Mouse (Mus musculus): Measurements from ENCODE around the gene Hsd17b6. TPM values are rescaled to one million over a fixed set of nuclear protein-coding genes. Genes with fewer than 3 reads are reported as not detected.
A peak's percentile ranks its signal among the peaks of the same experiment; 100 is the strongest.

The Hsd17b6 gene
- polyA plus RNA-seq, 1 experiment from 2014 or later, result not detected

GRCm38 (mm10) chr10:127996690-127997089, 10.7 kb downstream of the Hsd17b6 start:
- Histone ChIP-seq H3K36me3 (ENCODE audit: control insufficient read depth, insufficient read depth, low read length) (no peaks in the 10 kb centered on the region), H3K4me3 (replicated peaks; ENCODE audit: low read depth, low read length) (no peak overlapping the region), H3K4me2 (ENCODE audit: low read length) (no peak overlapping the region), H3K27ac (replicated peaks; ENCODE audit: low read depth, low read length) (no peak overlapping the region), H3K4me1 (ENCODE audit: control insufficient read depth, insufficient read depth, low read length) (no peaks in the 10 kb centered on the region), H3K9ac (replicated peaks; ENCODE audit: low read length) (no peak overlapping the region), H3K9me3 (ENCODE audit: control insufficient read depth, low read length) (no peaks in the 10 kb centered on the region), H3K27me3 (ENCODE audit: control insufficient read depth, insufficient read depth, low read length) (no peaks in the 10 kb centered on the region)
- DNase-seq (no peak), ATAC-seq (ENCODE audit: low FRiP score, low TSS enrichment) (no peak)
- WGBS, result 95% methylated on average over 3 of the region's 3 CpGs

GRCm38 (mm10) chr10:127985601-127986000, 21.8 kb downstream of the Hsd17b6 start:
- peaks cover 11% of the 10 kb centered on the region for H3K4me1 ChIP-seq (ENCODE audit: control insufficient read depth, insufficient read depth, low read length)
- H3K4me2 ChIP-seq (ENCODE audit: low read length), result no peak overlapping the region
- no peak overlapping the region; the same call in 1 of the 2 replicates for H3K27ac ChIP-seq (replicated peaks; ENCODE audit: low read depth, low read length)
- no peak overlapping the region for H3K9ac ChIP-seq (replicated peaks; ENCODE audit: low read length)
- peak; percentile 68 for DNase-seq
- 8% methylated on average over 8 of the region's 8 CpGs for WGBS
- ATAC-seq (ENCODE audit: low FRiP score, low TSS enrichment), result no peak
- no peak overlapping the region for H3K4me3 ChIP-seq (replicated peaks; ENCODE audit: low read depth, low read length)
- no peaks in the 10 kb centered on the region for H3K36me3 ChIP-seq (ENCODE audit: control insufficient read depth, insufficient read depth, low read length)
- H3K9me3 ChIP-seq (ENCODE audit: control insufficient read depth, low read length), result no peaks in the 10 kb centered on the region
- no peaks in the 10 kb centered on the region for H3K27me3 ChIP-seq (ENCODE audit: control insufficient read depth, insufficient read depth, low read length)

GRCm38 (mm10) chr10:127984650-127985049, 22.8 kb downstream of the Hsd17b6 start:
- H3K27ac ChIP-seq (replicated peaks; ENCODE audit: low read depth, low read length), result no peak overlapping the region
- H3K9ac ChIP-seq (replicated peaks; ENCODE audit: low read length), result no peak overlapping the region
- no peaks in the 10 kb centered on the region for H3K27me3 ChIP-seq (ENCODE audit: control insufficient read depth, insufficient read depth, low read length)
- no peak overlapping the region for H3K4me3 ChIP-seq (replicated peaks; ENCODE audit: low read depth, low read length)
- peaks cover 11% of the 10 kb centered on the region for H3K4me1 ChIP-seq (ENCODE audit: control insufficient read depth, insufficient read depth, low read length)
- ATAC-seq (ENCODE audit: low FRiP score, low TSS enrichment) (no peak), DNase-seq (no peak)
- no peaks in the 10 kb centered on the region for H3K36me3 ChIP-seq (ENCODE audit: control insufficient read depth, insufficient read depth, low read length)
- H3K9me3 ChIP-seq (ENCODE audit: control insufficient read depth, low read length), result no peaks in the 10 kb centered on the region
- WGBS, result 72% methylated on average over 5 of the region's 5 CpGs
- no peak overlapping the region for H3K4me2 ChIP-seq (ENCODE audit: low read length)

- no peaks in the 10 kb centered on the region for H3K27me3 ChIP-seq (ENCODE audit: control insufficient read depth, insufficient read depth, low read length)
- no peak for ATAC-seq (ENCODE audit: low FRiP score, low TSS enrichment)
- 5% methylated on average over 1 of the region's 1 CpGs for WGBS
- no peak for DNase-seq
- no peak overlapping the region for H3K9ac ChIP-seq (replicated peaks; ENCODE audit: low read length)
- no peaks in the 10 kb centered on the region for H3K36me3 ChIP-seq (ENCODE audit: control insufficient read depth, insufficient read depth, low read length)
- H3K27ac ChIP-seq (replicated peaks; ENCODE audit: low read depth, low read length), result no peak overlapping the region
- H3K4me2 ChIP-seq (ENCODE audit: low read length), result no peak overlapping the region
- no peak overlapping the region for H3K4me3 ChIP-seq (replicated peaks; ENCODE audit: low read depth, low read length)
- no peaks in the 10 kb centered on the region for H3K9me3 ChIP-seq (ENCODE audit: control insufficient read depth, low read length)
- H3K4me1 ChIP-seq (ENCODE audit: control insufficient read depth, insufficient read depth, low read length), result no peaks in the 10 kb centered on the region
These were observed 31.9 kb downstream of the Hsd17b6 start for GRCm38 (mm10) chr10:127975503-127975902.

- Histone ChIP-seq H3K4me2 (ENCODE audit: low read length) (no peak overlapping the region), H3K27me3 (ENCODE audit: control insufficient read depth, insufficient read depth, low read length) (no peaks in the 10 kb centered on the region), H3K4me3 (replicated peaks; ENCODE audit: low read depth, low read length) (no peak overlapping the region), H3K27ac (replicated peaks; ENCODE audit: low read depth, low read length) (no peak overlapping the region), H3K9ac (replicated peaks; ENCODE audit: low read length) (no peak overlapping the region), H3K4me1 (ENCODE audit: control insufficient read depth, insufficient read depth, low read length) (no peaks in the 10 kb centered on the region), H3K9me3 (ENCODE audit: control insufficient read depth, low read length) (no peaks in the 10 kb centered on the region), H3K36me3 (ENCODE audit: control insufficient read depth, insufficient read depth, low read length) (no peaks in the 10 kb centered on the region)
- ATAC-seq (ENCODE audit: low FRiP score, low TSS enrichment), result no peak
- no peak for DNase-seq
- 88% methylated on average over 3 of the region's 3 CpGs for WGBS
These were observed 33.3 kb downstream of the Hsd17b6 start for GRCm38 (mm10) chr10:127974062-127974461.

- DNase-seq (no peak), ATAC-seq (ENCODE audit: low FRiP score, low TSS enrichment) (no peak)
- H3K9me3 ChIP-seq (ENCODE audit: control insufficient read depth, low read length), result no peaks in the 10 kb centered on the region
- no peak overlapping the region for H3K9ac ChIP-seq (replicated peaks; ENCODE audit: low read length)
- H3K4me3 ChIP-seq (replicated peaks; ENCODE audit: low read depth, low read length), result no peak overlapping the region
- no peak overlapping the region for H3K4me2 ChIP-seq (ENCODE audit: low read length)
- no peaks in the 10 kb centered on the region for H3K4me1 ChIP-seq (ENCODE audit: control insufficient read depth, insufficient read depth, low read length)
- 75% methylated on average over 3 of the region's 3 CpGs for WGBS
- no peaks in the 10 kb centered on the region for H3K27me3 ChIP-seq (ENCODE audit: control insufficient read depth, insufficient read depth, low read length)
- no peak overlapping the region for H3K27ac ChIP-seq (replicated peaks; ENCODE audit: low read depth, low read length)
- H3K36me3 ChIP-seq (ENCODE audit: control insufficient read depth, insufficient read depth, low read length), result no peaks in the 10 kb centered on the region
These were observed 36.3 kb downstream of the Hsd17b6 start for GRCm38 (mm10) chr10:127971135-127971534.

- Histone ChIP-seq H3K4me2 (ENCODE audit: low read length) (no peak overlapping the region), H3K9ac (replicated peaks; ENCODE audit: low read length) (no peak overlapping the region), H3K9me3 (ENCODE audit: control insufficient read depth, low read length) (no peaks in the 10 kb centered on the region), H3K4me1 (ENCODE audit: control insufficient read depth, insufficient read depth, low read length) (no peaks in the 10 kb centered on the region), H3K4me3 (replicated peaks; ENCODE audit: low read depth, low read length) (no peak overlapping the region), H3K27me3 (ENCODE audit: control insufficient read depth, insufficient read depth, low read length) (no peaks in the 10 kb centered on the region), H3K27ac (replicated peaks; ENCODE audit: low read depth, low read length) (no peak overlapping the region), H3K36me3 (ENCODE audit: control insufficient read depth, insufficient read depth, low read length) (no peaks in the 10 kb centered on the region)
- ATAC-seq (ENCODE audit: low FRiP score, low TSS enrichment), result no peak
- peak; percentile 8 for DNase-seq
- 50% methylated on average over 3 of the region's 3 CpGs for WGBS
These were observed 37.0 kb downstream of the Hsd17b6 start for GRCm38 (mm10) chr10:127970359-127970831.

- Histone ChIP-seq H3K4me2 (ENCODE audit: low read length) (no peak overlapping the region), H3K27ac (replicated peaks; ENCODE audit: low read depth, low read length) (no peak overlapping the region), H3K4me3 (replicated peaks; ENCODE audit: low read depth, low read length) (no peak overlapping the region), H3K4me1 (ENCODE audit: control insufficient read depth, insufficient read depth, low read length) (no peaks in the 10 kb centered on the region), H3K27me3 (ENCODE audit: control insufficient read depth, insufficient read depth, low read length) (no peaks in the 10 kb centered on the region), H3K9ac (replicated peaks; ENCODE audit: low read length) (no peak overlapping the region), H3K36me3 (ENCODE audit: control insufficient read depth, insufficient read depth, low read length) (no peaks in the 10 kb centered on the region), H3K9me3 (ENCODE audit: control insufficient read depth, low read length) (no peaks in the 10 kb centered on the region)
- DNase-seq (no peak), ATAC-seq (ENCODE audit: low FRiP score, low TSS enrichment) (no peak)
- 90% methylated on average over 4 of the region's 4 CpGs for WGBS
These were observed 37.6 kb downstream of the Hsd17b6 start for GRCm38 (mm10) chr10:127969820-127970219.

- Histone ChIP-seq H3K4me2 (ENCODE audit: low read length) (no peak overlapping the region), H3K4me1 (ENCODE audit: control insufficient read depth, insufficient read depth, low read length) (no peaks in the 10 kb centered on the region), H3K27ac (replicated peaks; ENCODE audit: low read depth, low read length) (no peak overlapping the region), H3K36me3 (ENCODE audit: control insufficient read depth, insufficient read depth, low read length) (no peaks in the 10 kb centered on the region), H3K4me3 (replicated peaks; ENCODE audit: low read depth, low read length) (no peak overlapping the region), H3K9me3 (ENCODE audit: control insufficient read depth, low read length) (no peaks in the 10 kb centered on the region), H3K27me3 (ENCODE audit: control insufficient read depth, insufficient read depth, low read length) (no peaks in the 10 kb centered on the region), H3K9ac (replicated peaks; ENCODE audit: low read length) (no peak overlapping the region)
- DNase-seq (no peak), ATAC-seq (ENCODE audit: low FRiP score, low TSS enrichment) (no peak)
- 92% methylated on average over 6 of the region's 6 CpGs for WGBS
These were observed 40.9 kb downstream of the Hsd17b6 start for GRCm38 (mm10) chr10:127966506-127966905.

Data from midbrain, embryonic 14.5 days (tissue).